Mouse (Mus musculus) hindbrain, postnatal 0 days (tissue): Measurements from ENCODE around the gene Trpm8. TPM values are rescaled to one million over a fixed set of nuclear protein-coding genes. Genes with fewer than 3 reads are reported as not detected.

Experiments
- ATAC-seq: fragments of 200-750 bp; cut with Nextera tagmentation; 2 replicates; pipeline ENCODE4 v1.8.0; 2017; ENCODE audit warnings: mild to moderate bottlenecking, moderate TSS enrichment, moderate library complexity
- DNase-seq: peaks from one replicate; pipeline ENCODE4 v3.0.0-alpha.2; 2015; ENCODE audit warnings: low spot score
- H3K27ac ChIP-seq: fragments of 300-500 bp; sonication (generic); 2 replicates; pipeline ENCODE4 v1.5.1; 2014; ENCODE audit warnings: mild to moderate bottlenecking
- H3K27me3 ChIP-seq: fragments of 300-500 bp; sonication (generic); 2 replicates; pipeline ENCODE4 v1.6.1; 2014; ENCODE audit warnings: low read length, mixed read lengths; ENCODE audit not compliant: insufficient read depth
- H3K36me3 ChIP-seq: fragments of 300-500 bp; sonication (generic); 2 replicates; pipeline ENCODE4 v1.6.1; 2014; ENCODE audit warnings: low read length, mixed read lengths; ENCODE audit not compliant: insufficient read depth
- H3K4me1 ChIP-seq: fragments of 300-500 bp; sonication (generic); 2 replicates; pipeline ENCODE4 v1.6.1; 2014; ENCODE audit warnings: antibody characterized with exemption, low read length, mixed read lengths; ENCODE audit not compliant: insufficient read depth
- H3K4me2 ChIP-seq: fragments of 300-500 bp; sonication (generic); 2 replicates; pipeline ENCODE4 v1.6.1; 2014; ENCODE audit warnings: low read depth, mild to moderate bottlenecking, low read length, moderate library complexity, mixed read lengths
- H3K4me3 ChIP-seq: fragments of 300-500 bp; sonication (generic); 2 replicates; pipeline ENCODE4 v1.5.1; 2014; ENCODE audit warnings: low read length
- H3K9ac ChIP-seq: fragments of 300-500 bp; sonication (generic); replicated peaks from 2 replicates; pipeline ENCODE4 v1.6.1; 2014; ENCODE audit warnings: mild to moderate bottlenecking, low read length, moderate library complexity, mixed read lengths
- H3K9me3 ChIP-seq: fragments of 300-500 bp; sonication (generic); 2 replicates; pipeline ENCODE4 v1.6.1; 2016; ENCODE audit warnings: low read length, mixed read lengths
- CTCF ChIP-seq: IDR thresholded peaks from 2 replicates; pipeline ENCODE4 v1.5.1; 2016; ENCODE audit warnings: antibody characterized with exemption, control low read depth, low read depth
- WGBS: fragments of 180-500 bp; shearing (Covaris S2); extraction: QIAGEN DNeasy Blood & Tissue Kit; methylation state at CpG from one replicate; pipeline ENCODE4 v1.1.7; 2014; 5-methylcytosine and 5-hydroxymethylcytosine counted together
- polyA plus RNA-seq: library from polyadenylated mRNA; unstranded; fragments of >200 nt; fragmentation: Nextera tagmentation; extraction: Ambion mirVana; gene quantifications from 2 replicates; pipeline ENCODE4 v1.2.1, GENCODE M21; 2015
- total RNA-seq: library from RNA; depleted of rRNA; stranded (reverse); fragments of >200 nt; gene quantifications from 2 replicates; pipeline ENCODE4 v1.2.3, GENCODE M21; 2014

Trpm8 gene
- total and polyA plus RNA-seq, 2 experiments from 2014 or later = 0.05 to 0.11 TPM

DNA sequence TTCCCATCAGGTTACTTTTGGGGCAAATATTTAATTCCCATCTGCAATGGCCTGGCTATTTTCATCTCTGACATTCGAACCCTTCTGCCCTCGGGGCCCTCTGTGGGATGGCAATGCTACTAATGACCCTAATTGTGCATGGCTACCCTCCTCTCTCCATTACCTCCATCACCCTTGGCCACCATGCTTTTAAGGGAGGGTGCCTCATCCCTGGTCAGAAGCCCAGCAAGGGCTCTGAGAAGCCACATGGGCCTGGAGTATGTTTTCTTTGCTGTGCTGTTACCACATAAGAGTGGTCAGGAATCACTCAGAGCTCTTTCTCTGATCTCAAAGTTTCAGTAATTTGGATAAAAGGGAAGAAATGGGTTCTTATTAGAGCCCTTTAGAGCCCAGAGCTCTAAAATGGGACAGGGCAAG lies 22.1 kb downstream of the Trpm8 start:
- ATAC-seq (no peak), DNase-seq (peak; percentile 1)
- Histone ChIP-seq H3K4me1 (no peaks in the 10 kb centered on the region), H3K9ac (no peak overlapping the region), H3K36me3 (no peaks in the 10 kb centered on the region), H3K27ac (no peak overlapping the region), H3K27me3 (no peaks in the 10 kb centered on the region), H3K9me3 (peaks cover 82% of the 10 kb centered on the region), H3K4me3 (no peak overlapping the region), H3K4me2 (no peak overlapping the region)
- WGBS = 79% methylated on average over 2 of the region's 2 CpGs
- no peak for TF ChIP-seq CTCF

DNA sequence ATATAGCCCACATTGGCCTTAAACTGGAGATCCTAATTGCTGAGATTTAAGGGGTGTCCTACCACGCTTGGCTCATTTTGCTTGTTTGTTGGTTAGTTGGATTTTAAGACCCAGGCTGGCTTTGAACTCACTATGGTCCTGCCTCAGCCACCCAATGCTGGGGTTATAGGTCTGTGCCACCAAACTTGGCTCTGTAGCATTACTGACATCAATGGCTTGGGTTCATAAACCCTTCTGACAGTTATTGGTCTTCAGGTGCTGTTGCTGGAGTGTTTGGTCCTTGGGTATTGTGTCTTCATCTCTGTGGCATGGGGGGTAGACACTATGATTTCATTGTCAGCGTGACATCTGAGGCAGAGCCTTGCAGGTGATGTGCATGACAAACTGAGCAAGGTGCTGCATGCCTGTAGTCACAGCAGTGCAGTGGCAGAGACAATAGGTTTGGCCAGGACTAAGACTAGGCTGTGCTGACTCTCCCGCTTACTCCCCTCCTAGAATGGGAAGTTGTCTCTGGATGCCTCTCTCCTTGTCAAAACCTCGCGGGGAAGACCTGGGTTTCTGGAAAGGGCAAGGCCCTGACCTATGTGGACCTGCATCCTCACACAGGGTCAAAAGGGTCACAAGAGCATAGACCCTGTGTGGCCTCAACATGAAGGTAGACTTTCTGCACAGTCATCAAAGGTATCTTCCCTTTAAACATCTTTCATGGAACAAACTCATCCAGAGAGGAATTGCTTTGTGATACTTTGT lies 23.0 kb downstream of the Trpm8 start:
- no peak overlapping the region for H3K9ac ChIP-seq
- no peaks in the 10 kb centered on the region for H3K27me3 ChIP-seq
- TF ChIP-seq CTCF = no peak
- H3K4me2 ChIP-seq = no peak overlapping the region
- ATAC-seq = peak; percentile 22; the same call in 1 of the 2 replicates
- peak; percentile 9 for DNase-seq
- H3K27ac ChIP-seq = no peak overlapping the region
- peaks cover 89% of the 10 kb centered on the region for H3K9me3 ChIP-seq
- WGBS = 45% methylated on average over 5 of the region's 5 CpGs
- H3K4me3 ChIP-seq = no peak overlapping the region
- no peaks in the 10 kb centered on the region for H3K36me3 ChIP-seq
- no peaks in the 10 kb centered on the region for H3K4me1 ChIP-seq

GRCm38 (mm10) chr1:88301121-88302014 lies 23.9 kb downstream of the Trpm8 start:
- Histone ChIP-seq H3K27ac (no peak overlapping the region), H3K4me2 (no peak overlapping the region), H3K9me3 (peaks cover 89% of the 10 kb centered on the region), H3K9ac (no peak overlapping the region), H3K36me3 (no peaks in the 10 kb centered on the region), H3K27me3 (no peaks in the 10 kb centered on the region), H3K4me3 (no peak overlapping the region), H3K4me1 (no peaks in the 10 kb centered on the region)
- ATAC-seq = peak; percentile 2; the same call in 1 of the 2 replicates
- peak; percentile 49 for DNase-seq
- peak; percentile 69 for TF ChIP-seq CTCF
- 68% methylated on average over 9 of the region's 9 CpGs for WGBS

DNA sequence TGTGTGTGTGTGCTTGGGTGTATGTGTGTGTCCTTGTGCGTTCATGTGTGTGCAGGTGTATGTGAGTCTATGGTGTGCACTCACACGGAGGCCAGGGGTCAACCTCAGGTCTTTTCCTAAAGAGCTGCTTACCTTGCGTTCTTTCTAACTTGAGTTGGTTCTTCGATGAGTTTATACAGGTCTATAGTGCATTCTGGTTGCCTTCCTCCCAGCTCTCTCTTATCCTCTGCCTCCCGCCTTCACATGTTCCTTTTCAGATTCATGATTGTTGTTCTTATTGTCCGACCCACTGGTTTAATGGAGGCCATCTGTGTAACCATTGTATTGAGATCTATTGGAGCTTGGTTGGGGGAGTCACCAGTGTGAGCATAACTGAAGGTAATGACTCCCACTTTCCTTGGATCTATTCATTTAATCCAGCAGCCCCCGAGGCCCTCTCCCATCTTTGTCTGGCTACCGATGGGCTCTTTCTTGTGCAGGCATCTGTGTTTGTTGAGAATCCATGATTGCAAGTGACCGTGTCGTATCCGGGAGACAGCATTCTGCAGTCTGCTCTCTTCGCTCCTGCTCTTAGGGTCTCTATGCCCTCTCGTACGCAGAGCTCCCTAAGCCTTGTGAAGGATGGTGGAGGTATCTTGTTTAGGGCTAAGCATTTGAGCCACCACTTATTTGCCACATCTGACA lies 24.7 kb downstream of the Trpm8 start:
- TF ChIP-seq CTCF = no peak
- H3K36me3 ChIP-seq = no peaks in the 10 kb centered on the region
- no peaks in the 10 kb centered on the region for H3K4me1 ChIP-seq
- DNase-seq = no peak
- H3K27ac ChIP-seq = no peak overlapping the region
- no peak overlapping the region for H3K9ac ChIP-seq
- no peak overlapping the region for H3K4me2 ChIP-seq
- ATAC-seq = no peak
- H3K27me3 ChIP-seq = no peaks in the 10 kb centered on the region
- WGBS = 65% methylated on average over 14 of the region's 14 CpGs
- H3K9me3 ChIP-seq = peaks cover 91% of the 10 kb centered on the region
- H3K4me3 ChIP-seq = no peak overlapping the region

DNA sequence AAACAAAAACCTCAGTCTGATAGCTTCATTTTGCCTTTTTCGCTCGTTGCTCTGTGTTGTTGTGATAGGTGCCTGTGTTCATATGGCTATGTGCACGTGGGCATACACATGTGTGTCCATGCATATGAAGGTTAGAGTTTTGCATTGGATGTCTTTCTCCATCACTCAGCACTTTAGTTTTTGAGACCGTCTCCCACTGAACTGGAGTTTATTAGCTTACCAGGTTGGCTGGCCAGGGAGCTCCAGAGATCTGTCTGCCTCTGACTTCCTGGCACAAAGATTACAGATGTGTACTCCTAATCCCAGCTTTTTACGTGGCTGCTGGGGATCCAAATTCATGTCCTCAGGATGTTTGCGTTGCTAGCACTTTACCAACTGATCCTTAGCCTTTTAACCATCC lies 26.3 kb downstream of the Trpm8 start:
- no peak overlapping the region for H3K27ac ChIP-seq
- H3K36me3 ChIP-seq = no peaks in the 10 kb centered on the region
- DNase-seq (no peak), ATAC-seq (no peak)
- H3K4me3 ChIP-seq = no peak overlapping the region
- H3K27me3 ChIP-seq = no peaks in the 10 kb centered on the region
- H3K9me3 ChIP-seq = peaks cover 94% of the 10 kb centered on the region
- no peak for TF ChIP-seq CTCF
- H3K9ac ChIP-seq = no peak overlapping the region
- 64% methylated on average over 6 of the region's 6 CpGs for WGBS
- no peak overlapping the region for H3K4me2 ChIP-seq
- no peaks in the 10 kb centered on the region for H3K4me1 ChIP-seq

DNA sequence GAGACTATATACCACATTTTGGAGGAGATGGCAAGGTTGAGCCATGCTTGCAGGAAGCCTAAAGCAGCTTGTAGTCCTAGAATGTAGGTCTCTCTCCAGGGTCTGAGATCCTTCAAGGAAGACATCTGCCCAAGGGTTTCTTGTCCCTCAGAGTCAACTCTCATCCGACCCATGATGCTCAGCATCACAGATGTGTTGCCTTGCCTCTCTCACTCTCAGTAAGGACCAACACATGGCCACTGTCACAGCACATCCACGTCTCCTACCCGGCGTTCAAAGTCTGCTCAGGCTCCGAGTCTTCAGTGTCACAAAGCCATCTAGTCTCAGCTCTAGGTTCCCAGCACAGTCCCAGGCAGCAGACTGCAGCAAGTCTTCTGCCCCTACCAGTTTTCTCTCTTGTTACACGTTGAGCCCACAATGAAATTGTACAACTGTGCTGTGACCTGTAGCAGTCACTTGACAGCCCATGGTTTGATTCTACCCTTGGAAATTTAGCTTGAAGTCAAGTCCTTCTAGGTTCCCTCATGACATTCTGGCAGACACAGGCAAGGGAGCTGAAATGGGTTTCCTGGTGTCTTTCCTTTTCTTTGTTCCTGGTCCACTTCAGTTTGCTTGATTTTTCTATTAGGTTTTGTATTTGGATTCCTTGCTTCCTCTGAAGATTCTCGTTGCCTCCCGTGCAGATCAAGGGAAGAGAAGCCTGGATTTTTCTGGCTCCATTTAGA lies 27.0 kb downstream of the Trpm8 start:
- ATAC-seq (no peak), DNase-seq (no peak)
- Histone ChIP-seq H3K36me3 (no peaks in the 10 kb centered on the region), H3K27ac (no peak overlapping the region), H3K9ac (no peak overlapping the region), H3K4me1 (no peaks in the 10 kb centered on the region), H3K9me3 (peaks cover 94% of the 10 kb centered on the region), H3K4me2 (no peak overlapping the region), H3K27me3 (no peaks in the 10 kb centered on the region), H3K4me3 (no peak overlapping the region)
- WGBS = 62% methylated on average over 8 of the region's 8 CpGs
- no peak for TF ChIP-seq CTCF
